Mouse (Mus musculus) limb, embryonic 13.5 days (tissue): ENCODE results near the gene Mrln. TPM values are rescaled to one million over a fixed set of nuclear protein-coding genes. Genes with fewer than 3 reads are reported as not detected.

Experiments
- ATAC-seq: fragments of 200-750 bp; cut with Nextera tagmentation; 2 replicates; pipeline ENCODE4 v1.8.0; 2017; ENCODE audit warnings: low read depth, moderate number of reproducible peaks, moderate TSS enrichment; ENCODE audit not compliant: low FRiP score
- H3K27ac ChIP-seq: fragments of 300-500 bp; sonication (generic); 2 replicates; pipeline ENCODE4 v1.5.1; 2015; ENCODE audit warnings: inconsistent platforms, mild to moderate bottlenecking, moderate library complexity
- H3K27me3 ChIP-seq: fragments of 300-500 bp; sonication (generic); 2 replicates; pipeline ENCODE4 v1.6.1; 2015; ENCODE audit warnings: mild to moderate bottlenecking, inconsistent platforms
- H3K36me3 ChIP-seq: fragments of 300-500 bp; sonication (generic); 2 replicates; pipeline ENCODE4 v1.6.1; 2015; ENCODE audit warnings: inconsistent platforms, mild to moderate bottlenecking, moderate library complexity
- H3K4me1 ChIP-seq: fragments of 300-500 bp; sonication (generic); 2 replicates; pipeline ENCODE4 v1.6.1; 2015; ENCODE audit warnings: inconsistent platforms
- H3K4me2 ChIP-seq: fragments of 300-500 bp; sonication (generic); replicated peaks from 2 replicates; pipeline ENCODE4 v1.6.1; 2015; ENCODE audit warnings: inconsistent platforms, mild to moderate bottlenecking, moderate library complexity
- H3K4me3 ChIP-seq: fragments of 300-500 bp; sonication (generic); 2 replicates; pipeline ENCODE4 v1.5.1; 2015; ENCODE audit warnings: moderate library complexity, mild to moderate bottlenecking, inconsistent platforms
- H3K9ac ChIP-seq: fragments of 300-500 bp; sonication (generic); 2 replicates; pipeline ENCODE4 v1.6.1; 2015; ENCODE audit warnings: mild to moderate bottlenecking, inconsistent platforms
- H3K9me3 ChIP-seq: fragments of 300-500 bp; sonication (generic); 2 replicates; pipeline ENCODE4 v1.6.1; 2016; ENCODE audit warnings: inconsistent platforms
- WGBS: fragments of 180-500 bp; shearing (Covaris S2); methylation state at CpG from one replicate; pipeline ENCODE4 v1.1.7; 2015; 5-methylcytosine and 5-hydroxymethylcytosine counted together
- polyA plus RNA-seq: library from polyadenylated mRNA; unstranded; fragments of >200 nt; fragmentation: Nextera tagmentation; extraction: Ambion mirVana; gene quantifications from 2 replicates; pipeline ENCODE4 v1.2.1, GENCODE M21; 2015

Gene Mrln
- polyA plus RNA-seq, 1 experiment from 2014 or later, result 19.7 TPM

GRCm38 (mm10) chr10:70237936-70238335, 33.5 kb downstream of the Mrln start:
- no peak overlapping the region for H3K9ac ChIP-seq
- no peak overlapping the region for H3K27ac ChIP-seq
- no peaks in the 10 kb centered on the region for H3K36me3 ChIP-seq
- no peaks in the 10 kb centered on the region for H3K4me1 ChIP-seq
- peaks cover 8% of the 10 kb centered on the region for H3K27me3 ChIP-seq
- H3K4me2 ChIP-seq, result no peak overlapping the region
- ATAC-seq, result no peak
- H3K4me3 ChIP-seq, result no peak overlapping the region
- WGBS, result 68% methylated on average over 2 of the region's 2 CpGs
- no peaks in the 10 kb centered on the region for H3K9me3 ChIP-seq

- Histone ChIP-seq H3K4me1 (peaks cover 14% of the 10 kb centered on the region), H3K4me2 (no peak overlapping the region), H3K4me3 (no peak overlapping the region), H3K27ac (no peak overlapping the region), H3K36me3 (no peaks in the 10 kb centered on the region), H3K9ac (no peak overlapping the region), H3K27me3 (peaks cover 49% of the 10 kb centered on the region), H3K9me3 (no peaks in the 10 kb centered on the region)
- 46% methylated on average over 8 of the region's 8 CpGs for WGBS
- ATAC-seq, result no peak
These were observed 38.4 kb downstream of the Mrln start for GRCm38 (mm10) chr10:70242751-70243444.

- Histone ChIP-seq H3K9me3 (no peaks in the 10 kb centered on the region), H3K27me3 (peaks cover 53% of the 10 kb centered on the region), H3K4me3 (peak within 1 kb of the TSS; percentile 69), H3K4me1 (peaks cover 14% of the 10 kb centered on the region), H3K36me3 (no peaks in the 10 kb centered on the region), H3K27ac (no peak within 1 kb of the TSS), H3K9ac (peak within 1 kb of the TSS; percentile 77), H3K4me2 (peak within 1 kb of the TSS; percentile 96)
- ATAC-seq, result peak; percentile 81
- WGBS, result under 1% methylated on average over 53 of the region's 54 CpGs
These were observed 40.6 kb downstream of the Mrln start, which contains the start of gene Slc16a9 for GRCm38 (mm10) chr10:70244921-70245558. TSS of gene Slc16a9 (plus strand) at chr10:70245100.

- Histone ChIP-seq H3K9ac (peak overlapping the region; percentile 77), H3K27me3 (peaks cover 53% of the 10 kb centered on the region), H3K27ac (no peak overlapping the region), H3K9me3 (no peaks in the 10 kb centered on the region), H3K36me3 (no peaks in the 10 kb centered on the region), H3K4me3 (peak overlapping the region; percentile 69), H3K4me2 (peak overlapping the region; percentile 96), H3K4me1 (peaks cover 14% of the 10 kb centered on the region)
- WGBS, result 2% methylated on average over 16 of the region's 16 CpGs
- ATAC-seq, result peak; percentile 30; the same call in 1 of the 2 replicates
These were observed 41.1 kb downstream of the Mrln start for GRCm38 (mm10) chr10:70245559-70245945.

GRCm38 (mm10) chr10:70246076-70246475, 41.6 kb downstream of the Mrln start:
- Histone ChIP-seq H3K27ac (no peak overlapping the region), H3K9me3 (no peaks in the 10 kb centered on the region), H3K9ac (no peak overlapping the region), H3K4me1 (peaks cover 14% of the 10 kb centered on the region), H3K4me3 (peak overlapping the region; percentile 69), H3K27me3 (peaks cover 53% of the 10 kb centered on the region), H3K36me3 (no peaks in the 10 kb centered on the region), H3K4me2 (peak overlapping the region; percentile 96)
- WGBS, result 27% methylated on average over 9 of the region's 9 CpGs
- ATAC-seq, result no peak

GRCm38 (mm10) chr10:70250354-70250753, 45.9 kb downstream of the Mrln start:
- no peak for ATAC-seq
- Histone ChIP-seq H3K9me3 (no peaks in the 10 kb centered on the region), H3K9ac (no peak overlapping the region), H3K4me1 (peaks cover 8% of the 10 kb centered on the region; the same call in 1 of the 2 replicates), H3K27ac (no peak overlapping the region), H3K4me2 (no peak overlapping the region), H3K36me3 (no peaks in the 10 kb centered on the region), H3K27me3 (peaks cover 23% of the 10 kb centered on the region), H3K4me3 (no peak overlapping the region)
- 82% methylated on average over 4 of the region's 4 CpGs for WGBS

GRCm38 (mm10) chr10:70250766-70251165, 46.3 kb downstream of the Mrln start:
- Histone ChIP-seq H3K4me1 (peaks cover 4% of the 10 kb centered on the region; the same call in 1 of the 2 replicates), H3K9me3 (no peaks in the 10 kb centered on the region), H3K9ac (no peak overlapping the region), H3K27me3 (peaks cover 18% of the 10 kb centered on the region), H3K36me3 (no peaks in the 10 kb centered on the region), H3K4me2 (no peak overlapping the region), H3K4me3 (no peak overlapping the region), H3K27ac (no peak overlapping the region)
- ATAC-seq, result no peak
- 82% methylated on average over 6 of the region's 6 CpGs for WGBS

- Histone ChIP-seq H3K9me3 (no peaks in the 10 kb centered on the region), H3K27ac (no peak overlapping the region), H3K36me3 (no peaks in the 10 kb centered on the region), H3K27me3 (no peaks in the 10 kb centered on the region), H3K4me2 (no peak overlapping the region), H3K9ac (no peak overlapping the region), H3K4me1 (no peaks in the 10 kb centered on the region), H3K4me3 (no peak overlapping the region)
- WGBS, result 71% methylated on average over 4 of the region's 4 CpGs
- no peak for ATAC-seq
These were observed 50.2 kb downstream of the Mrln start for GRCm38 (mm10) chr10:70254666-70255065.

- ATAC-seq, result no peak
- 84% methylated on average over 15 of the region's 15 CpGs for WGBS
- no peaks in the 10 kb centered on the region for H3K4me1 ChIP-seq
These were observed 51.2 kb downstream of the Mrln start for GRCm38 (mm10) chr10:70255601-70256210.

GRCm38 (mm10) chr10:70257029-70257428, 52.6 kb downstream of the Mrln start:
- H3K9ac ChIP-seq, result no peak overlapping the region
- no peaks in the 10 kb centered on the region for H3K9me3 ChIP-seq
- no peaks in the 10 kb centered on the region for H3K4me1 ChIP-seq
- H3K4me3 ChIP-seq, result no peak overlapping the region
- no peaks in the 10 kb centered on the region for H3K36me3 ChIP-seq
- H3K4me2 ChIP-seq, result no peak overlapping the region
- no peak for ATAC-seq
- no peaks in the 10 kb centered on the region for H3K27me3 ChIP-seq
- 76% methylated on average over 4 of the region's 4 CpGs for WGBS
- no peak overlapping the region for H3K27ac ChIP-seq

More at GRCm38 (mm10) chr10:70255601-70256210, 51.2 kb downstream of the Mrln start:
- Histone ChIP-seq H3K27ac (no peak overlapping the region), H3K9ac (no peak overlapping the region), H3K36me3 (no peaks in the 10 kb centered on the region), H3K9me3 (no peaks in the 10 kb centered on the region), H3K27me3 (no peaks in the 10 kb centered on the region), H3K4me2 (no peak overlapping the region), H3K4me3 (no peak overlapping the region)

- WGBS, result 77% methylated on average over 4 of the region's 4 CpGs
- Histone ChIP-seq H3K9ac (no peak overlapping the region), H3K27me3 (no peaks in the 10 kb centered on the region), H3K36me3 (no peaks in the 10 kb centered on the region), H3K4me3 (no peak overlapping the region), H3K4me1 (no peaks in the 10 kb centered on the region), H3K9me3 (no peaks in the 10 kb centered on the region), H3K4me2 (no peak overlapping the region), H3K27ac (no peak overlapping the region)
- no peak for ATAC-seq
These were observed 56.4 kb downstream of the Mrln start for GRCm38 (mm10) chr10:70260904-70261303.

GRCm38 (mm10) chr10:70262051-70262450, 57.6 kb downstream of the Mrln start:
- ATAC-seq, result no peak
- H3K9me3 ChIP-seq, result no peaks in the 10 kb centered on the region
- 67% methylated on average over 3 of the region's 3 CpGs for WGBS
- H3K4me1 ChIP-seq, result no peaks in the 10 kb centered on the region
- H3K4me3 ChIP-seq, result no peak overlapping the region
- H3K4me2 ChIP-seq, result no peak overlapping the region
- H3K9ac ChIP-seq, result no peak overlapping the region
- H3K36me3 ChIP-seq, result no peaks in the 10 kb centered on the region
- H3K27me3 ChIP-seq, result no peaks in the 10 kb centered on the region
- no peak overlapping the region for H3K27ac ChIP-seq
